ENCODE assay signal across 15 mouse cellular contexts in genomic region chr11:23299910-23300309, GRCm38 (mm10). TPM values are rescaled to one million over a fixed set of nuclear protein-coding genes. Genes with fewer than 3 reads are reported as not detected.
A peak's percentile ranks its signal among the peaks of the same experiment; 100 is the strongest.
DNase-seq lines count a peak whose midpoint lies in the region; ATAC-seq and TF ChIP-seq lines count a peak whose summit lies in the region.
"Had no signal": no experiment of that assay in that cellular context is flagged by ENCODE, and none has a peak within 500 bp of the region (broad histone marks: within the 10 kb centered on the region; RNA-seq: fewer than 3 reads in every experiment).

No protein-coding gene starts in this region.

- H3K36me3 ChIP-seq in intestine, embryonic 15.5 days: peaks cover 12% of the 10 kb centered on the region
- H3K36me3 ChIP-seq in intestine, postnatal 0 days (ENCODE audit: control insufficient read depth, insufficient read depth): peaks cover 24% of the 10 kb centered on the region
- H3K36me3 ChIP-seq in midbrain, embryonic 11.5 days (ENCODE audit: control insufficient read depth, insufficient read depth, low read length): peaks cover 6% of the 10 kb centered on the region
- peaks cover 18% of the 10 kb centered on the region for H3K36me3 ChIP-seq in midbrain, embryonic 15.5 days (replicated peaks)
- H3K36me3 ChIP-seq in forebrain, embryonic 14.5 days (ENCODE audit: control insufficient read depth, insufficient read depth, low read length): peaks cover 38% of the 10 kb centered on the region

- H3K27ac ChIP-seq in intestine, embryonic 15.5 days: no peak overlapping the region
- H3K27ac ChIP-seq in intestine, postnatal 0 days (ENCODE audit: low read depth, low read length): no peak overlapping the region
- no peak overlapping the region for H3K27ac ChIP-seq in midbrain, embryonic 11.5 days (ENCODE audit: low read depth, low read length)
- H3K27ac ChIP-seq in midbrain, embryonic 15.5 days: no peak overlapping the region
- no peak overlapping the region for H3K27ac ChIP-seq in forebrain, embryonic 14.5 days (ENCODE audit: low read depth, low read length)
- H3K27ac ChIP-seq: heart, embryonic 15.5 days had no signal

- H3K9me3 ChIP-seq in intestine, embryonic 15.5 days: no peaks in the 10 kb centered on the region
- no peaks in the 10 kb centered on the region for H3K9me3 ChIP-seq in intestine, postnatal 0 days (ENCODE audit: control insufficient read depth)
- H3K9me3 ChIP-seq in midbrain, embryonic 11.5 days (ENCODE audit: control insufficient read depth, low read length): no peaks in the 10 kb centered on the region
- H3K9me3 ChIP-seq in midbrain, embryonic 15.5 days: no peaks in the 10 kb centered on the region
- H3K9me3 ChIP-seq in forebrain, embryonic 14.5 days (replicated peaks; ENCODE audit: control insufficient read depth, low read length): no peaks in the 10 kb centered on the region
- H3K9me3 ChIP-seq: heart, embryonic 15.5 days had no signal

- H3K4me2 ChIP-seq in intestine, embryonic 15.5 days (replicated peaks): no peak overlapping the region
- no peak overlapping the region for H3K4me2 ChIP-seq in intestine, postnatal 0 days (replicated peaks; ENCODE audit: low read depth)
- H3K4me2 ChIP-seq in midbrain, embryonic 11.5 days: no peak overlapping the region
- H3K4me2 ChIP-seq in midbrain, embryonic 15.5 days: no peak overlapping the region
- no peak overlapping the region for H3K4me2 ChIP-seq in forebrain, embryonic 14.5 days (ENCODE audit: low read length)
- H3K4me2 ChIP-seq: heart, embryonic 15.5 days had no signal

- no peak overlapping the region for H3K4me3 ChIP-seq in intestine, embryonic 15.5 days (replicated peaks)
- H3K4me3 ChIP-seq in intestine, postnatal 0 days (ENCODE audit: low read depth, low read length): no peak overlapping the region
- no peak overlapping the region for H3K4me3 ChIP-seq in midbrain, embryonic 11.5 days (ENCODE audit: low read depth, low read length)
- H3K4me3 ChIP-seq in midbrain, embryonic 15.5 days: no peak overlapping the region
- no peak overlapping the region for H3K4me3 ChIP-seq in forebrain, embryonic 14.5 days (ENCODE audit: low read depth, low read length)
- H3K4me3 ChIP-seq: heart, embryonic 15.5 days had no signal

- H3K4me1 ChIP-seq in intestine, embryonic 15.5 days (replicated peaks): no peaks in the 10 kb centered on the region
- H3K4me1 ChIP-seq in intestine, postnatal 0 days (replicated peaks; ENCODE audit: control insufficient read depth, insufficient read depth, low read length): no peaks in the 10 kb centered on the region
- H3K4me1 ChIP-seq in midbrain, embryonic 11.5 days (ENCODE audit: control insufficient read depth, insufficient read depth, low read length): no peaks in the 10 kb centered on the region
- H3K4me1 ChIP-seq in midbrain, embryonic 15.5 days: no peaks in the 10 kb centered on the region
- H3K4me1 ChIP-seq in forebrain, embryonic 14.5 days (ENCODE audit: control insufficient read depth, insufficient read depth, low read length): no peaks in the 10 kb centered on the region
- H3K4me1 ChIP-seq: heart, embryonic 15.5 days had no signal

- DNase-seq in midbrain, embryonic 11.5 days (ENCODE audit: low spot score, missing footprints): no peak
- DNase-seq in forebrain, embryonic 14.5 days (ENCODE audit: low spot score): no peak
- no peak for DNase-seq in embryo, embryonic 11 days
- DNase-seq: adrenal gland, postnatal 10 days; cerebellum, adult 9-11 months; heart, adult 18-20 months; kidney, postnatal 4 days; lung, postnatal 14 days; right cerebral cortex, postnatal 4 days; thymus, postnatal 36 days had no signal

- WGBS in intestine, embryonic 15.5 days: 95% methylated on average over 1 of the region's 1 CpGs
- 100% methylated on average over 1 of the region's 1 CpGs for WGBS in intestine, postnatal 0 days
- 100% methylated on average over 1 of the region's 1 CpGs for WGBS in midbrain, embryonic 11.5 days
- WGBS in midbrain, embryonic 15.5 days: 100% methylated on average over 1 of the region's 1 CpGs
- 92% methylated on average over 1 of the region's 1 CpGs for WGBS in forebrain, embryonic 14.5 days

- ATAC-seq in intestine, embryonic 15.5 days: 0 out of 2 replicates have a peak, but pooled peaks have one; percentile 13
- ATAC-seq in intestine, postnatal 0 days: no peak
- ATAC-seq in midbrain, embryonic 11.5 days (ENCODE audit: low FRiP score): peak; percentile 33; the same call in 1 of the 2 replicates
- ATAC-seq in midbrain, embryonic 15.5 days (replicated peaks): no peak
- ATAC-seq in forebrain, embryonic 14.5 days: 0 out of 2 replicates have a peak, but pooled peaks have one; percentile 1
- ATAC-seq in megakaryocyte-erythroid progenitor cell, adult 5-6 weeks (replicated peaks; ENCODE audit: low FRiP score, low TSS enrichment, poor library complexity, severe bottlenecking): peak; percentile 20; the same call in 1 of the 2 replicates

- H3K9ac ChIP-seq in intestine, embryonic 15.5 days: no peak overlapping the region
- no peak overlapping the region for H3K9ac ChIP-seq in intestine, postnatal 0 days (ENCODE audit: low read depth, low read length)
- H3K9ac ChIP-seq in midbrain, embryonic 11.5 days (ENCODE audit: low read length): no peak overlapping the region
- H3K9ac ChIP-seq in midbrain, embryonic 15.5 days: no peak overlapping the region
- H3K9ac ChIP-seq in forebrain, embryonic 14.5 days (ENCODE audit: low read length): no peak overlapping the region
- H3K9ac ChIP-seq: heart, embryonic 15.5 days had no signal

- TF ChIP-seq CTCF in intestine, postnatal 0 days (IDR thresholded peaks at IDR 0.05; ENCODE audit: low read depth): no peak

- no peaks in the 10 kb centered on the region for H3K27me3 ChIP-seq in intestine, embryonic 15.5 days (replicated peaks)
- H3K27me3 ChIP-seq in intestine, postnatal 0 days (replicated peaks; ENCODE audit: control insufficient read depth, insufficient read depth, low read length): no peaks in the 10 kb centered on the region
- H3K27me3 ChIP-seq in midbrain, embryonic 11.5 days (ENCODE audit: control insufficient read depth, insufficient read depth, low read length): no peaks in the 10 kb centered on the region
- H3K27me3 ChIP-seq in midbrain, embryonic 15.5 days (replicated peaks): no peaks in the 10 kb centered on the region
- H3K27me3 ChIP-seq in forebrain, embryonic 14.5 days (replicated peaks; ENCODE audit: control insufficient read depth, insufficient read depth, low read length): no peaks in the 10 kb centered on the region
- H3K27me3 ChIP-seq: heart, embryonic 15.5 days had no signal

RNA-seq across cellular contexts. Expression of gene Usp34, which starts 6.8 kb away (rescaled TPM):
- polyA plus RNA-seq in intestine, embryonic 15.5 days (2015; fragmentation: Nextera tagmentation; extraction: Ambion mirVana): 20.3 and 22.4 TPM in 2 replicates
- polyA plus RNA-seq in intestine, postnatal 0 days (2015; fragmentation: Nextera tagmentation; extraction: Ambion mirVana): 13.4 and 17.6 TPM in 2 replicates
- polyA plus RNA-seq in midbrain, embryonic 11.5 days (2014; fragmentation: Nextera tagmentation; extraction: Ambion mirVana): 31.7 and 34.3 TPM in 2 replicates
- polyA plus RNA-seq in midbrain, embryonic 15.5 days (2015; fragmentation: Nextera tagmentation; extraction: Ambion mirVana): 29.0 and 32.6 TPM in 2 replicates
- polyA plus RNA-seq in forebrain, embryonic 14.5 days (2014; fragmentation: Nextera tagmentation; extraction: Ambion mirVana): 39.2 and 44.0 TPM in 2 replicates
- total RNA-seq in megakaryocyte-erythroid progenitor cell, adult 5-6 weeks (2014; fragmentation: Nextera tagmentation): 50.7 and 76.1 TPM in 2 replicates
- total RNA-seq in megakaryocyte-erythroid progenitor cell, adult 5-6 weeks (2017): 31.9 and 59.4 TPM in 2 replicates

RNA-seq across cellular contexts. Expression of gene Xpo1, which starts 44.1 kb away (rescaled TPM):
- polyA plus RNA-seq in intestine, embryonic 15.5 days (2015; fragmentation: Nextera tagmentation; extraction: Ambion mirVana): 72.6 and 85.0 TPM in 2 replicates
- 16.7 and 17.0 TPM in 2 replicates for polyA plus RNA-seq in intestine, postnatal 0 days (2015; fragmentation: Nextera tagmentation; extraction: Ambion mirVana)
- 171 and 184 TPM in 2 replicates for polyA plus RNA-seq in midbrain, embryonic 11.5 days (2014; fragmentation: Nextera tagmentation; extraction: Ambion mirVana)
- 72.9 and 77.7 TPM in 2 replicates for polyA plus RNA-seq in midbrain, embryonic 15.5 days (2015; fragmentation: Nextera tagmentation; extraction: Ambion mirVana)
- polyA plus RNA-seq in forebrain, embryonic 14.5 days (2014; fragmentation: Nextera tagmentation; extraction: Ambion mirVana): 94.5 and 114 TPM in 2 replicates
- total RNA-seq in megakaryocyte-erythroid progenitor cell, adult 5-6 weeks (2014; fragmentation: Nextera tagmentation): 106 and 142 TPM in 2 replicates
- total RNA-seq in megakaryocyte-erythroid progenitor cell, adult 5-6 weeks (2017): 322 and 338 TPM in 2 replicates

Comparison
In these comparisons a context has a peak if more than half of its experiments do, and no peak if none do; other contexts are left out.
1. ATAC-seq: peak in intestine, embryonic 15.5 days (single experiment), midbrain, embryonic 11.5 days (single experiment), forebrain, embryonic 14.5 days (single experiment) and megakaryocyte-erythroid progenitor cell, adult 5-6 weeks (single experiment); none in intestine, postnatal 0 days (single experiment) and midbrain, embryonic 15.5 days (single experiment).